Mouse (Mus musculus) brain, embryonic 18.5 days (tissue): ENCODE data around the gene Smad3.

Source experiments
- DNase-seq: peaks from one replicate; pipeline ENCODE4 v3.0.0-alpha.2; 2012; ENCODE audit warnings: low read depth, low spot score

The Smad3 gene

DNA sequence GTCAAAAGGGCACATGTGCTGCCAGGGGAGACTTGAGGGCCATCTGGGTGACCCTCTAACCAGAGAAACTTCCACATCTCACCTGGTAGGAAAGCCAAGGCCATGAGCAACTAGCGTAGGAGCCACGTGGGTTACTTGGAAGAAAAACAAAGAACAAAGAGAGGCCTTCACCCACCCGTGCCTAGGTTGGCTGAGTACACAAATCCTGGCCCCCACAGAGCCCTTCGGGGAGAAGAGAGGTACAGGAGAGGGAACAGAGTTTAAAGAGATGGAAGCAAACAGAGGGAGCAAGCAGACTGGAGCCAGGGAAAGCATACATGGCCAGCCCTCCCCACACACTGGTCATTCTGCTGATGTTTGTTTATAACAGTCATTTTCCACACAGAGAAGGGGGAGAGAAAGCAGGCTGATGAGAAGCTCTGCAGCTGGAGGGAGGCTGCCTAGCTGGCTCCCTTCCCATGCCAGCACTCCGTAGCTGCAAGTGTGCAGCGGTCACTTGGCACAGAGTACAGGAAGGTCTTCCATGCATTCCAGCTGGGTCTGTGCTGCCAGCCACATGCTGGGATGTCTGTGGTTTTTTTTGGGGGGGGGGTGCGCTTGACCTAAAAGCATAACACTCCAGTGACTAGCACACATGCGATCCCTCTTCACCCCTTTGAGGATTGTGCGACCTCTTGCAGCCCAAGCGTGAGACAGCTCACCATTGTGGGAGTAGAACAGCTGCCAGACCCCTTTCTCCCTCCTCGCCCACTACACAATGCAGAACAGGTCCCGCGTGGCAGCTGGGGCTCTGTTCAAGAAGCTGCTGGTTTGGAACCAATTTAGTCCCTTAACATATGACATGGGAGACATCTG is 92.8 kb downstream of the Smad3 start:
- DNase-seq = no peak

DNA sequence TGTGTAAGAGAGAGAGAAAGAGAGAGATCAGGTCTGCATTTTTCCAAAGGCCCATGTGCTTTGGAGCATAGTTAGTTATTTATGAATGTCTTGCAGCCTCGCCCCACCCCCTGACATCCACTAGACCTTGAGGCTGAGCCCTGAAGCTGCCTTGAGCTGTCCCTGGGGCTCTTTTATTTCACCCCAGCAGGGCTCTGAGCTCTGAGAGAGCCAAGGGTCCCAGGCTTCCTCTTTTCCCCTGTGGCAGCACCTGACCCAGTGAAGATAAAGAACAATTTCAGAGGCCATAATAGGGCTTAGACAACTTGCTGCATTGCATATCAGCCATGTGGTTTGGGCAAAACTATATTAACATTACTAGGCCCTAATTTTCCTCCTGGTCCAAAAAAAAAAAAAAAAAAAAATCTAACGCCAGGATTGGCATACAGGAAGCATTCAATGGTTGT is 93.5 kb downstream of the Smad3 start:
- DNase-seq = no peak

DNA sequence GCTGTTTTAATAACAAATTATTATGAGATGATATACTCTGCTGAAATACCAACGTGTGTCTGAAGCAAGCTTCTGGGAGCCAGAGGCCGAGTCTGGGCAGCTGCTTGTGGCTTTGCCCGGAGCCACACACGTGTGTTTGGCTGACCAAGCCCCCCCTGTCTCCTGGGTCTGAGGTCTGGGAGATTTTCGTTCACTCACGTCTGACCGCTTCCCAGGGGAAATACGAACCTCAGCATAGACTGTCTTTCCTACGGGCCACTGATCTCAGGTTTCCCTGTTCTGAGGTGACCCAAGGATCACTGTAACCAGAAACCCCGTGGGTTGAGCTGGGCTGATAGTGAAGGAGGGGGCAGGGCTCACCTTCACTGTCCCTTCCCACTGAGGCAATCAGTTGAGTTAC is 94.6 kb downstream of the Smad3 start:
- DNase-seq = no peak

DNA sequence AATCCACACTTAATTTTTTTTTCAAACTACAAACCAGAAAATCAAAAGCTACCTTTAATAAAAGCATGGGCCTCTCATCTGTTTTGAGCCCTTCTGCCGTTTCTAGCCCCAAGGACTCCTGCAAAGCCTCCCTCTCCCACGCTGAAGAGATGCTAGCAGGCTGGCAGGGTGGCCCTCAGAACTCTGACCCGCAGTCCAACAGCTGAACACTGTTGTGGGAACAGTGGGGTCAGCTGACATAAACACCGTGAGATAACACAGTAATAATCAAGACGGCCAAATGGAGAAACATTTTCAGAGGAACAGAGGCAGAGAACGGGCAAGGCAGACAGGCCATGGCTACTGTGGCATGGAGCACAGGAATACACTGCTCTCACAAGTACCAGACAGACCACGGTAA is 95.0 kb downstream of the Smad3 start:
- no peak for DNase-seq

DNA sequence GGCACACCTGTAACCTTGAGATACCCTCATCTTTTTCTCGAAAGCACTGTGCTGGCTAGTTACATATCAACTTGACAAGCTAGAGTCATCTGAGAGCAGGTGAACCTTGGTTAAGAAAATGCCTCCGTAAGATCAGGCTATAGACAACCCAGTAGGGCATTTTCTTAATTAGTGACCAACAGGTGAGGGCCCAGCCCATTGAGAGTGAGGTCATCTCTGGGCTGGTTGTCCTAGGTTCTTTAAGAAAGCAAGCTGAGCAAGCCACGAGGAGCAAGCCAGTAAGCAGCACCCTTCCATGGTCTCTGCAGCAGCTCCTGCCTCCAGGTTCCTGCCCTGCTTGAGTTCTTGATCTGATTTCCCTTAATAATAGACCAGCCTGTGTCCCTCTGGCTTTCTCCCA is 97.1 kb downstream of the Smad3 start:
- DNase-seq = no peak

DNA sequence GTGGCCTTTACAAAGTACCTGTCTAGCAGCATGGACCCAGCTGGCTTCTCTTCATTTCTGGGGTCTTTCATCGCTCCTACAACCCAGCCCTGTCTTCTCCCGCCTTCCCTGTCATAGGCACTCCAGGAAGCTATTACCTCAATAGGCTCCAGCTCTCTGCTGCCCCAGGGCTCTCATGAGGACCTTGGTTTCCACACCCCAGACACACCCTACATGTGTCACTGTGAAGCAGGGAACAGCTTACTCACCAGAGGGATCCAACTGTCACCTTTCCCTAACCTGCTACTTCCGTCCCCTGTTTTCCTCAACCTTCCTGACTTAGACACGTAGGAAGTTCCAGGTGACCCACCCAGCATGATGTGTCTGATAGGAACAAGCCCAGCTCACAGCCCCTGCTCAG is 97.7 kb downstream of the Smad3 start:
- no peak for DNase-seq

DNA sequence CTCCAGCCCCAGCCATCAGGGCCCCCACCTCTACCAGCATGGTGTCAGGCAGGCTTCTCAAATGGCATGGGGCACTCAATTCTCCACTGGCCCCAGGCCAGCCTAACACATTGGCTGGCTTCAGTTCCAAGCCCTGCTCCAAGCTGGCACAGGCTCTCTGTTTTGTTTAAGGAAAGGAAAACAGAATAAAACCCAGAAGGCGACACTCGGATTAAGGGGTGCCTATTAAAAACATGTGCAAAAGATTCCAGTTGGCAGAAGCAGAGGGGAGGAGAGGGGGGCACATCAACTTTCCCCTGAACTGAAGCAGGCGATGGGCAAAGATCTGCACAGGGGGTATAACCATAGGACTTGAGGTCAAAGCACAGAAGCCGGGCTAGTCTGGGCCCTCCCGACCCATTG is 98.8 kb downstream of the Smad3 start:
- DNase-seq = no peak

DNA sequence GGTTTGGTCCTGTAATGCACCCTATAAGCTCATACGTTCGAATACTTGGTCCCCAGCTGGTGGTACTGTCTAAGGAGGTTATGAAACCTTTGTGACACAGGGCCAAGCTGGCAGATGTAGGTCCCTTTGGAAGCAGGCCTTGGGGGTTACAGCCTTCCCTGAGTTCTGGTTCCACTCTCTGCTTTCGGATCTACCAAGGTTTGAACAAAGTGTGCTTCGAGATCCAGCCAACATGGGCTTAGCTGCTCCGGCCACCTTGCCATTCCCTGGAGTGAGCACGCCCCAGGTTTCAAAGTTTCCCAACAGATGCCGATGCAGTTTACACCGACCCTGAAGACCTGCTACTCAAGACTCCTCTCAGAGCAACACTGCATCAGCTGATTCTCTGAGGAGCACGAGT is 99.4 kb downstream of the Smad3 start:
- DNase-seq = no peak

DNA sequence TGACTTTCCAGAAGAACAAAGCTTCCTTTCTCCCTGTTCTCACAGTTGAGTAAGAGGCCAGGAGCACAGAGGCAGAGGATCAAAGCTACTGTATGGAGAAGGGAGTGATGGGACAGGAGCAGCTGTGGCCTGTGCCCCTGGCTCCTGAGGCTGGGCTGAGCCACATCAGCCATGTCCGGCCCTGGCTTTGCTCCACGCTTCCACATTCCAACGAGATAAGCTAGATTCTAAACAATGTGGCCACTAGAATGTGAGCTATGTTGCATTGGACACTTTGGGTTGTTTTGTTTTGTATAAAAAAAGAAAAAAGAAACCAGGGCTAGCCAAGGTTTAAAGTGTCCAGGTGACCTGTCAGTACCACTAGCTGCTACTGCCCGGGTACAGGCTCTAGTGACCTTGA is 100.6 kb downstream of the Smad3 start:
- no peak for DNase-seq

DNA sequence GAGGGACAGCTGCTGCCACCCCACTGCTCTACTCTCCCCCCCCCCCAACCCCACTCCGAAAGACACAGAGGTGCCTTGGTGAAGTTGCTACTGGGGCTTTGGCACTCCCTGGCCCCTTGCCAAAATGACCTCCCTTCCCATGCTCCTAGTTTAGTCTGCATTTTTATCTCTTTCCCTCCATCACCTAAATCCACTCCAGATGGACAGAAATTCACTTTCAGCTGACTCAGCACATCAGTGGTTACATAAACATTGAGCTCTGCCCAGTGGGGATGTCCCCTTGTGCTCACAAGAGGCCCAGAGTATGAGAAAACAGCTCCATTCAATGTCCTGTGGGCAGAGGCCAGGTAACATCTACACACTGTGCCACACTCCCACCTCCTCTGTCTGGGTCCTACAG is 102.7 kb downstream of the Smad3 start:
- no peak for DNase-seq

DNA sequence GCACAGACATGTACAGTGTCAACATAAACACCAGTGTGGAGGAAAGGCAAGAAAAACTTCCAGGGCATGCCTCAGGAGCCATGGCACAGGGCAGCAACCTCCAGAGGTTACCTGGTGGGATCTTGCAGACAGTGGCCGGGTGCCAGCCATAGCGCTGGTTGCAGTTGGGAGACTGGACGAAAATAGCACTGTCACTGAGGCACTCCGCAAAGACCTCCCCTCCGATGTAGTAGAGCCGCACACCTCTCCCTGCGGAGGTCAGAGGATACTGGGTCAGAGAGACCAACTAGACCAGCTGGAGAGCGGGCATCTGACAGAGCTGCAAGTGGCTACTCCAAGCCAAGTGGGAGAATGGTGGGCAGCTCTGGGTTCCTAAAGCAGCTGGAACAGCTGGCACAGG is 103.2 kb downstream of the Smad3 start:
- no peak for DNase-seq

DNA sequence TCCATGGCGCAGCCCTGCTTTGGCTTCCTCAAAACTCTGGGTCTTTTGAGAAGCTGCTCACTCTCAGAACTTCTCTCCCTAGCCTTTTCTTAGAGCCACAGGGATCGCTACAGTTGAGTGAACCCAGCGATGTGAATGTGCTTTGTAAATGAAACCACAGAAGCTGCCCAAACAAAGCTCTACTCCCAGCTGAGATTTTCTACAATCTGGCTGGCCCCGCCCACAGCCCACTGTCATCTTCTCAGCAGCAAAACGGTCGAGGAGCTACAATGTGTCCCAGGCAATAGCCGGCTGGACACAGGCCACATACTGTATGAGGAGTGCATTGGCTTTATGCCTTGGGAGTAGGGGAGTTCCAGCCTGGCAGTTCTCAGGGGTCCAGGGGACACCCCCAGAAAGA is 104.1 kb downstream of the Smad3 start:
- no peak for DNase-seq

DNA sequence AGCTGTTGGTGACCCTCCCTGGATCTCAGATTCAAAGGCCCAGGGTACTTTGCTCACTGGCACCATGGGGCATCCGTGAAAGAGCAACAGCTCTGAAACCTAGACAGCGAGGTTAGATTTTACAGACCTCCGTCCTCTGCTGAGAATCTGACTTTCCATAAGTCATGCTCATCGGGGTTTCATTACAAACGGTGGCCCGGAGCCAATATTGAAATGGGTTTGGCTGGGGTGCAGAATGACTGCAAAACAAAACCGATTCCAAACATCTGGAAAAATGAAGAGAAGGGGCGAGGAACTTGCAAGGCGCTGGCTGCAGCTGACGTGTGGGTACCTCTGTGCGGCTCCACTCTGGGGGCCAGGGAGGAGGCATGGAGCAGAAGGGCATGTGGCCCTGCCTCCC is 106.2 kb downstream of the Smad3 start:
- no peak for DNase-seq

DNA sequence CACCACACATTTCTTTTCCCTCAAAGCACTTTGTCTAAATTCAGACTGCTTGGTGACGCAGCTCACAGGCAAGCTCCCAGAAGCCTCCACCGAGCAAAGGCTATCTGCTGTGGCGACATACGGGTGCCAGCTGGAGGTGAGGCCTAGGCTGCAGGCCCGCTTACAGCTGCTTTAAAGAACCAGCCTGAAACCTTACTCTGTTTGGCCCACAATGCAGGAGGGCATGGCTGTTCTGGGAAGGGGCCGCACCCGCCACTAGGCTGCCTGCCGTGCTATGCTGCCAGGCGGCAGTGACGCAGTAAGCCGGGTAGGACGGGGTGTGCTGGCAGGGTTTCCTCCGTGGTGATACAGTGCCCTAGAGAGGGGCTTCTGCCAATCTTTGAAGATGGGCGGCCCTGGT is 106.9 kb downstream of the Smad3 start:
- DNase-seq = no peak

DNA sequence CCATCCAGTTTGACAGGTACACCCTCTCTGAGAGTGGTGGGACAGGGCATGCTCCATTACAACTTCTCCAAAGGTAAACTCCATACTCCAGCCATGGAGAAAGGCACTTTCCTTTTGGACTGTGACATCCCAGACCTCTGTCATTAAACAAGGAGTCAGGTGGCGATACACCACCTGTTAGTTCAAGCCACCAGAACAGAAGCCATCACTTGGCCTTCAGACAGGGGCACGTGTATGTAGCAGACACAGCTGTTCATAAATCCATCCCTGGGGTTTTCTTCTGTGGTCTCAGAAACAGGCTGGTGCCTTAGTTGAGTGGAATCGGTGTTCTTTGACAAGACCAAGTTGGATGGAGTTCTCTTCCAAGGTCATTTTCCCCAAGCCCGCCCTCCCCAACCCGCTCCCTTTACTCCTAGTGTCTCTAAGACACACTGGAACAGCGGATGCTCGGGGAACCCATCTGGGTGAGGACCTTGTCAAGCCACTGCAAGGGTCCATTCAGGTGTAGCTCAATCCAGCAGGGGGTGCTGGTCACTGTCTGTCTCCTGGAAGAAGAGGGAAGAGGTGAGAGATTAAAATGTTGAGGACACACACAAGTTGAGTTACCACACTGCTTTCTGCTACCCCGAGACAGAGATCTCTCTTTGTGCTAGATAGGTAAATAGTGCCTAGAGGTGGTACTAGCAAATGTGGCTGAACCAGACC is 107.8 kb downstream of the Smad3 start:
- no peak for DNase-seq

DNA sequence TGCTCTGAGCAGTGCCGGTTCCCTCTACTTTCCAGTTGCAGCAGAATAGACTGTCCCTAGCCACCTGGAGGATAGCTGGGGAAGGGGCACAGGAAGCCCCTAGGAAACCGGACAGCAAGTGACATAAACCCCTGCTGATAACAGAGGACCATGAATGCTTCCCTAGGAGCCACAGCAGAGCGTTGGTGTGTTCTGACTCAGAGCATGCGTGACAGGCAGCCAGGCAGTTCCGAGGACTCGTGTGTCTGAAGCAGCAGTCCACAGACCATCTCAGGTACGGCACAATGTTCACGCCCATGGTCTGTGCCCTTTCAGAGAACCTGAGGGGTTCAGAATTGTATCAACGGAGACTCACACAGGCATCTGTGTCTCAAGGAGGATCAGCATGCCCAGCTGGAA is 109.3 kb downstream of the Smad3 start:
- no peak for DNase-seq

DNA sequence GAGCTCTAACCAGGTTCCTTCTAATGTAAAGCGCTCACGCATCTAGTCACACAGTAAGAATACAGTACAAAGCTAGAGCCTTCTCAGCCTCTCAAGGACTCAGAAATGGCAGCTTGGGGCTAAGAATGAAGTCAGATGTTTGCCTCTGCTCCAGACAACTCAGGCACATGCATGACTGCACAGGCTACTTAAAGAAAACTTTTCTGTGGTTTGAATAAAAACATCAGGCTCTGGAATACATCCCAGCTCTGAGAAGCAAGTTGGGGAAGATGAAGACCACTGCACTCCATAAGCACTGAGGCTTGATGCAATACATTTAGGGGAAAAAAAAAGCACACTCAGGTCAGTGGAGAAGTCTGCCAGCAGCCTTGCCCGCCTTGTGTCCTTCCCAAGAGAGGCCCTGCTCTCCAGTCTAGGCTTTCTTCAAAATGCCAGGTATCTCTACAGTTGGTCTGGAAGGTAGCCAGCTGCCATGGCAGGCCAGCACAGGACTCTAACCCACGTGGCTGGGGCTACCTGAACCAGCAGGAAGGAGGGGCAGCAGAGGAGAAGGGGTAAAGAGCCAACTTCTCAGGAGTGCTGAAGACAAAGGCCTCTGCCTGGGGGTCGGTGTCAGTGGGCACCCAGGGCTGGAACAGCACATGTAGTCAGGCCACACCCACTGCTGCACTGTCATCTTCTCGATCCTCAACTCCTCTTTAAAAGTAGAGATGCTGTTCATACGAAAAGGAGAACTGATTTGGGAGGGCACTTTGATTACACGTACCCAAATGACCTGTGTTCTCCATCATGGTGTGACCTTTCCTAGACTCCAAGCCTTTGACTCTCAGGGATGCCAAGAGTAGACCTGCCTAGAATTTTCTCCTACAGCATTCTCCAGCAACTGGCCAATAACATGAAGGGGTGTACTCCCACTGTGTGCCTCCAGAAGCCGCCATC is 109.9 kb downstream of the Smad3 start:
- DNase-seq = no peak

DNA sequence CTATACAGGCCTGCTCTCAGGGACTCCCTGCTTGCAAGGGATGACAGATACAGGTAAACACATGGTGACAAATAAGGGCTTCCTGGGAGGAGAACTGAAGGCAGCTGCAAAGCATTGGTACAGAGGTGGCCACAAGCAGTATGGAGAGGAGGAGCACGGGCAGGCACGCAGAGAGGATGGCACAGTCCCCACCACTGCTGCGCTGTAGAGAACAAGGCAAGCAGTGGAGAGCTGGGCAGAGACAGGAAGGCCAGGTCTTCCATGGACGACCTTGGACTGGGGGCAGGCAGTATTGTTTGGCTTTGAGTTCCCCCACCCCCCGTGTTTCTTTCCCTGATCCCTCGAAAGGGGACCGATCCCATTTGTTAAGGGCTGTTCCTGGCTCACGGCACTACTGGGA is 112.7 kb downstream of the Smad3 start:
- no peak for DNase-seq

DNA sequence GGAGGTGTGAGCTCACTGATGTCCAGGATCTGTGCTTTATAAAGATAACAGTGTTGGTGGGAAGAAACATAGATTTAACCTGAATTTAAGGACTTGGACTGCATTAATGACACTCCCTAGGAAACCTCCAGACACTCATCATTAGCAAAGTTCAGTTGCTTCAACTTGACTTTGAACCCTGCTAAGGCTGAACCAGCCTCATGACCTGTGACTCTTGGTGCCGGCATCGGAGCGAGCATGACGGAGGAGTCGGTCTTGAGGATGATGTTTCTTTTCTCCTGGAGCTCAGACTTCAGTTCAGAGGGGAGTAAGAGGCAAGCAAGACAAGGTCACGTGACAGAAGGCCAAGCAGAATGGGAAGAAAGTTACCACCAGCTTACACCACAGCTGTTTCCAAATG is 113.8 kb downstream of the Smad3 start:
- no peak for DNase-seq

DNA sequence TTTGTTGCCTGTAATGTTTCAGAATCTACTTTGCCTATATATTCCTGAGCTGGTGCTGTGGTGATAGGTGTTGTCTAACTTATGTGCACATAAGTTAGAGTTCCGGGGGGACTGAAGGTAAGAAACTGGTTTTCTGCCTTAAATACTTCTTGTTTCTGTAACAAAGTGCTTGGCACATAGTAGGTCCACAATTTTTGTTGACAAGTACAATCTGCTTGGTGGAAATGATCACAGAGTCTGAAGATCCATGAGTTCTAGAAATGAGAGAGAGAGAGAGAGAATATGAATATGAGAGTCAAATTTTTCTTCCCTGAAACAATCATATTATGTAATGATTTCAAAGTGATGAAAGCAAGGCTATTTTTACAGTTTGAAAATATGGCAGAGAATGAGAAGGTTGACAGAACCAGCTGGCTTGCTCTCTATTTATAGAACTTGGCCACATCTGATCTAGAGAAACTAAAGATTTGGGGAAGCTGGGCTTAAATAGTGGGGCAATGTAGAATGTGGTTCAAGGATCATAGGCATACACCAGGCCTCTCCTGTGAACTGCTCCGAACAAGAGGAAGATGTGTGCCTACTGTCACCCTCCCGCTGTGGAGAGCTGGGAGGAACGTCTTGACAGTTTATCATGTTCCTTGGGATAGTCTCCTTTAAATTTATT is 115.7 kb downstream of the Smad3 start:
- no peak for DNase-seq

DNA sequence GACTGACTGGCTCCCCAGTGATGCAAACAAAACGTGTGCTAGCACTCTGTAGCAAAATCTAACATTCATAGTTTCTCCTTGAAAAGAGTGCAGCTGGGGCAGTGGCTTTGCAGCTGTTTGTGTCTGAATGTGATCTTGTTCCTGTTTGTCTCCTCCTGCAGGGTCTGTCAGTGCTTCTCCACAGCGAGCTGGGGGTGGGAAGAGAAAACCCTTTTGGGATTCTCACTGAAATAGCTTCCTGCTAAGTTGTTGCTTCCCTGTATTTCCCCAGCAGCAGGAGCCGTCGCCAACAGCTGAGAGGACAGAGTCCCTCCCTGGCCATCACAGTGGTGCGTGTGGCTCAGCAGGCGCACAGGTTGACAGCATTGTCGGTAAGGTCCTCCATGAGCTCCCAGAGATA is 121.7 kb downstream of the Smad3 start:
- no peak for DNase-seq

DNA sequence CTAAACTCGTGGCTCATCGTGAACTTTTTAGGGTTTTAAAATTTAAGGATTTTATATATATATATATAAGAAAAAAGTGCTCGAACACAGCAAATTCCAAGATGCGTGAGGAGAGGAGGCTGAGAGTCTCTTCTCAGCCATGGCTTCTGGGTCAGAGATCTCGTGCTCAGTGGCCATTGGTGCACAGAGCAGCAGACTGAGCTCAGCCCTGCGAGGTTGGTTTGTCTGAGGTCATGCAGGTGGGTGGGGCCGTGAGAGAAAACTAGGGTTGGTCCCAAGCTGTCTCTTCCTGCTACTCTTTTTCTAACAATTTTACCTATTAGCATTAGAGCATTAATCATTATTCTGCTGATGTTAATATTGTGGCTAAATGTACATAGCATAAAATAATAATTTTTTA is 124.5 kb downstream of the Smad3 start:
- DNase-seq = no peak
